Mouse (Mus musculus) C2C12 (cell line): ENCODE data around the gene Hist1h4a.

Experiments used
- CTCF ChIP-seq: IDR thresholded peaks from one replicate; pipeline ENCODE4 v1.5.1; 2011; ENCODE audit not compliant: control insufficient read depth, insufficient read depth, insufficient read length
- MAX ChIP-seq: IDR thresholded peaks from one replicate; pipeline ENCODE4 v1.6.1; 2011; ENCODE audit warnings: mild to moderate bottlenecking, control low read depth
- MYOG ChIP-seq: IDR thresholded peaks from one replicate; pipeline ENCODE4 v1.6.1; 2011; ENCODE audit not compliant: control insufficient read depth, insufficient read length; ENCODE audit errors: extremely low read depth

DNA sequence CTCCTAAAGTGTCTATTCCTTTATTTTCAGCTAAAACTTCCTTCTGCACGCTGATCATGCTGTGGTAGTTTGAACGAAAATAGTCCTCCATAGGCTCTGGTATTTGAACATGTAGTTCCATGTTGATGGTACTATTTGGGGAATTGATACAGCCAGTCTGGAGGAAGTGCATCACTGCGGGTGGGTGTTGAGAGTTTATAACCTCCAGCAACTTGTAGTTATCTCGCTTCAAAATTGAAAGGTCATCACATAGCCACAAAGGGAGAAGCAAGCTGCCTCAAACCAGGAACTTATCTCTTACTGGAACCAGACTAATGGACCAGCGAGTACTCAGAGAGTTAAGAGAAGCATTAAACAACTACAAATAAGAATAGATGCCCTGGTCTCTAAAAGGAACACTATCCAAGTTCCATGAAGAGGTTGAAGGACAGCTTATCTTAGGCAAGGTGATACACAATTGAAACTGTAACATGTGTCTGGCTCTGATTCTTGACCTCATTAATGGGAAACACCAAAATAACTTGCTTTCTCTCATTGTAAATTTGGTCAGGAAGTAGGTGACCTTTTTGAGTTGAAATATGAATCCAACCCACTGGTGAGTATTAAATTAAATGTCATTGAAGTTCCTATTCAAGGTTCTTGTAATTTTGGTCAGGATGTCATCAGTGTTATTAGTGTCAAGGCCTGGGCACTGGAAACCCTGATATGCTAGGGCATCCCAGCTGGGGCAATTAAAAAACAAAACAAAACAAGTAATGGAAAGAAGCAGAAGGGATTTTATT, 44.6 kb downstream of the Hist1h4a start:
- TF ChIP-seq MAX = no peak
- TF ChIP-seq CTCF = no peak
- no peak for TF ChIP-seq MYOG
